Mouse (Mus musculus) limb, embryonic 14.5 days (tissue): Measurements from ENCODE around the gene Klre1. TPM values are rescaled to one million over a fixed set of nuclear protein-coding genes. Genes with fewer than 3 reads are reported as not detected.

Experiments
- ATAC-seq: fragments of 200-750 bp; cut with Nextera tagmentation; 2 replicates; pipeline ENCODE4 v1.8.0; 2017; ENCODE audit warnings: low read depth, moderate number of reproducible peaks, moderate TSS enrichment; ENCODE audit not compliant: low FRiP score
- DNase-seq: peaks from one replicate; pipeline ENCODE4 v3.0.0-alpha.2; 2015; ENCODE audit warnings: low spot score
- H3K27ac ChIP-seq: fragments of 300-500 bp; sonication (generic); replicated peaks from 2 replicates; pipeline ENCODE4 v1.5.1; 2014; ENCODE audit warnings: low read depth, mild to moderate bottlenecking, low read length, moderate library complexity, mixed read lengths
- H3K27me3 ChIP-seq: fragments of 300-500 bp; sonication (generic); 2 replicates; pipeline ENCODE4 v1.6.1; 2014; ENCODE audit warnings: low read length, mixed read lengths; ENCODE audit not compliant: control insufficient read depth, insufficient read depth
- H3K36me3 ChIP-seq: fragments of 300-500 bp; sonication (generic); 2 replicates; pipeline ENCODE4 v1.6.1; 2014; ENCODE audit warnings: mild to moderate bottlenecking, low read length, moderate library complexity, mixed read lengths; ENCODE audit not compliant: control insufficient read depth, insufficient read depth
- H3K4me1 ChIP-seq: fragments of 300-500 bp; sonication (generic); 2 replicates; pipeline ENCODE4 v1.6.1; 2014; ENCODE audit warnings: antibody characterized with exemption, low read length, mixed read lengths; ENCODE audit not compliant: control insufficient read depth, insufficient read depth
- H3K4me2 ChIP-seq: fragments of 300-500 bp; sonication (generic); replicated peaks from 2 replicates; pipeline ENCODE4 v1.6.1; 2014; ENCODE audit warnings: low read depth, mild to moderate bottlenecking, low read length, moderate library complexity; ENCODE audit not compliant: severe bottlenecking
- H3K4me3 ChIP-seq: fragments of 300-500 bp; sonication (generic); replicated peaks from 2 replicates; pipeline ENCODE4 v1.5.1; 2014; ENCODE audit warnings: low read length
- H3K9ac ChIP-seq: fragments of 300-500 bp; sonication (generic); 2 replicates; pipeline ENCODE4 v1.6.1; 2014; ENCODE audit warnings: mild to moderate bottlenecking, low read depth, low read length, moderate library complexity; ENCODE audit not compliant: severe bottlenecking
- H3K9me3 ChIP-seq: fragments of 300-500 bp; sonication (generic); 2 replicates; pipeline ENCODE4 v1.6.1; 2016; ENCODE audit warnings: low read length; ENCODE audit not compliant: control insufficient read depth
- POLR2A ChIP-seq: fragments of 200-500 bp; IDR thresholded peaks from 2 replicates; pipeline ENCODE4 v1.8.0; 2012; ENCODE audit warnings: inconsistent platforms, mild to moderate bottlenecking, moderate library complexity, borderline replicate concordance; ENCODE audit not compliant: insufficient read depth, insufficient read length; ENCODE audit errors: extremely low read depth
- WGBS: fragments of 180-500 bp; shearing (Covaris S2); extraction: QIAGEN DNeasy Blood & Tissue Kit; methylation state at CpG from one replicate; pipeline ENCODE4 v1.1.7; 2014; 5-methylcytosine and 5-hydroxymethylcytosine counted together
- polyA plus RNA-seq, 2 experiments: library from polyadenylated mRNA; depleted of rRNA in 1 of 2; stranded (reverse) in 1 of 2; unstranded in 1 of 2; fragments of >200 nt; fragmentation: Nextera tagmentation in 1 of 2; extraction: Ambion mirVana in 1 of 2; gene quantifications; 2 replicates each; pipeline versions ENCODE4 v1.2.1 to v1.2.3; 2012 to 2014

The Klre1 gene
- polyA plus RNA-seq, 2 experiments, result 0.03 TPM; not detected in 1

DNA sequence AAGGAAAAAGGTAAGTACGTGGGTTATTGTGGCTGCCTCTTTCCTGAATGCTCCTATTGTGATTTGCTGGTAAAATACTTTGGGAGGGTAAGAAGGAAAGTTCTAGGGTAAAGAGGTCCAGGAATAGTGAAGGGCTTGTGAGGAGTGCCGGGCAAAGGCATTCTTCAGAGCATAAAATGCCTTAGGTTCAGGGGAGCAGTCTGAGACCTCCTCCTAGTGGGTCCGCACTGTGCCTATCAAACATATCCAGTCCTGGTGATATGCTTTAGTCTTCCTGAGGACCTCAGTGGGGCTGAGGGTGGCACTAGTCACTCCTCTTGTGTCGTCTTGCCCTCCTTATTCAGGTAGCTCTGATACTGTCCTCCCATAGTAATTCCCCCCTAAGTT lies 18.1 kb upstream of the Klre1 start:
- Histone ChIP-seq H3K9me3 (no peaks in the 10 kb centered on the region), H3K4me2 (no peak overlapping the region), H3K4me3 (no peak overlapping the region), H3K27ac (no peak overlapping the region), H3K36me3 (no peaks in the 10 kb centered on the region), H3K27me3 (no peaks in the 10 kb centered on the region), H3K9ac (no peak overlapping the region), H3K4me1 (no peaks in the 10 kb centered on the region)
- no peak for TF ChIP-seq POLR2A
- DNase-seq (no peak), ATAC-seq (no peak)
- 60% methylated on average over 4 of the region's 4 CpGs for WGBS

DNA sequence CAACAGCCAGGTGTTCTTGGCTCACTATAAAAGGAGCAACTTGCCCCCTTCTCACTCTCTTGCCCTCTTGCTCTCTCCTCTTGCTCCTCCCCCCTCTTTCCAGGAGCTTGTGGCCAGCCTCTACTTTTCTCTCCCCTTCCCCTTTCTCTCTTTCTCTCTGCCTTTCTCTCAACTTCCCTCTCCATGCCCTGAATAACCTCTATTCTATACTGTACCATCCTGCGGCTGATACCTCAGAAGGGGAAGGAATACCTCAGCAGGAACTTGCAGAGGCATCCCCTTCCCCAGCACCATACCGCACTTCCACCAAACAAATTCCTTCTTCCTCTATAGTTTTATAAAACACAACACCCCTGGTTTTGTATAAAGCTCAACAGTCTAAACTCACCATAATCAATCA lies 12.4 kb upstream of the Klre1 start:
- H3K27me3 ChIP-seq, result no peaks in the 10 kb centered on the region
- no peak for TF ChIP-seq POLR2A
- H3K4me3 ChIP-seq, result no peak overlapping the region
- no peak for ATAC-seq
- H3K36me3 ChIP-seq, result no peaks in the 10 kb centered on the region
- no peaks in the 10 kb centered on the region for H3K9me3 ChIP-seq
- no peak overlapping the region for H3K27ac ChIP-seq
- no peak overlapping the region for H3K4me2 ChIP-seq
- H3K9ac ChIP-seq, result no peak overlapping the region
- DNase-seq, result no peak
- 89% methylated on average over 2 of the region's 2 CpGs for WGBS
- no peaks in the 10 kb centered on the region for H3K4me1 ChIP-seq

DNA sequence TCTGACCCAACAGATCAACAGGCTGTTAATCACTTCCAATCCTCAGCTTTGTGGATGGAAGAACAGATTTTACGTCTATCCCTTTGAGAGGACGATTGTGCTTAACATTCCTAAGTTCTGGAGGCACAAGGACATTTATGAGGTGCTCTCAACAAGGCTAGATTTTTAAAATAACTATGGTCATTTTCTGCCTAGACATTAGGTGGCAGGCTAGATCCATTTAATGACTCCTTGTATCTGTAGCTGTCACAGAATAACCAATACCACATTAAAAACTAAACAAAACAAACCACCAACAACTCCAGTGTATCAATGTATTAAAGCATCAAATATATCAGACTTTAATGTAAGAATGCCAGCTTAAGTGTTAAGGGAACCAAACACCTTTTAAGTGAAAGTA lies 2.4 kb upstream of the Klre1 start:
- no peaks in the 10 kb centered on the region for H3K36me3 ChIP-seq
- ATAC-seq (no peak), DNase-seq (no peak)
- no peak overlapping the region for H3K4me2 ChIP-seq
- H3K27me3 ChIP-seq, result no peaks in the 10 kb centered on the region
- TF ChIP-seq POLR2A, result no peak
- no peaks in the 10 kb centered on the region for H3K9me3 ChIP-seq
- no peak overlapping the region for H3K4me3 ChIP-seq
- H3K4me1 ChIP-seq, result no peaks in the 10 kb centered on the region
- no peak overlapping the region for H3K27ac ChIP-seq
- 5% methylated on average over 2 of the region's 2 CpGs for WGBS
- no peak overlapping the region for H3K9ac ChIP-seq

DNA sequence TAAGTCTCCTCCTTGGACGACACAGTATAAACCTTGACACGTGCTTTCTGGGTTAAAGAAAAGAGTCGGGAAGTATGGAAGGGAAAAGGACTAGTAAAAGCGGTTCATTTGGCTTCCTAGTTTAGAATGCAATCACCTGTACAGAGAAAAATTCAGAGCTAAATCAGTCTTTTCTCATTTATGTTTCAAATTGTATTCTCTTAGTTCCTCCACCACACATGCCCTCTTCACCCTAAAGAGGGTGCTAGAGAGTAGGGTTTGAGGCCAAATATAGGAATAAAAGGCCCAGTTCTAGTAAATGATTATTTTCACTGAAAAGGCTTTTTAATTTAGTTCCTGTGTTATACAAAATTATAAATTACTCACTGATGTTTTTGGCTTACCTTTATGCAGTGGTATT lies 3.6 kb downstream of the Klre1 start:
- TF ChIP-seq POLR2A, result no peak
- H3K4me2 ChIP-seq, result no peak overlapping the region
- H3K4me3 ChIP-seq, result no peak overlapping the region
- H3K27me3 ChIP-seq, result no peaks in the 10 kb centered on the region
- H3K36me3 ChIP-seq, result no peaks in the 10 kb centered on the region
- ATAC-seq (no peak), DNase-seq (no peak)
- 58% methylated on average over 4 of the region's 4 CpGs for WGBS
- H3K27ac ChIP-seq, result no peak overlapping the region
- no peaks in the 10 kb centered on the region for H3K4me1 ChIP-seq
- H3K9me3 ChIP-seq, result no peaks in the 10 kb centered on the region
- H3K9ac ChIP-seq, result no peak overlapping the region

DNA sequence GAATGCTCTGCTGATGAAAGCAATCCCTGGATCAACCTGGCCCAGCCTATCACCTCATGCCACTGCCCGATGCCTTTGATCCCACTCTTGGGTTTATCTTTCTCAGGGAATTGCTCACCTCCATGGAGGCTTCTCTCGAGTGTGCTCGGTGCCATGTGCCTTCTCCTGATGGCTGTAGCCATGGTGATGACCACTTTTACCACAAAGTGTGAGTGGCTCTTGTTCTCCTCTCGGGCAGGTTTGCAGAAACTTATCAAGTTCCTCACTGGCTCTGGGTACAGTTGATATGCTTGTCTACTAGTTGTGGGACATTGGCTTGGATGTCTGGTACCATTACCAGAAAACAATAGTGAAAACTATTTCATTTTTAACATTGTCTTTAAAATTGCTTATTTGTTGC lies 4.2 kb downstream of the Klre1 start:
- H3K9me3 ChIP-seq, result no peaks in the 10 kb centered on the region
- DNase-seq, result no peak
- no peak overlapping the region for H3K9ac ChIP-seq
- no peak for TF ChIP-seq POLR2A
- ATAC-seq, result no peak
- no peak overlapping the region for H3K27ac ChIP-seq
- H3K4me2 ChIP-seq, result no peak overlapping the region
- no peak overlapping the region for H3K4me3 ChIP-seq
- H3K36me3 ChIP-seq, result no peaks in the 10 kb centered on the region
- no peaks in the 10 kb centered on the region for H3K4me1 ChIP-seq
- WGBS, result 63% methylated on average over 4 of the region's 4 CpGs
- no peaks in the 10 kb centered on the region for H3K27me3 ChIP-seq

DNA sequence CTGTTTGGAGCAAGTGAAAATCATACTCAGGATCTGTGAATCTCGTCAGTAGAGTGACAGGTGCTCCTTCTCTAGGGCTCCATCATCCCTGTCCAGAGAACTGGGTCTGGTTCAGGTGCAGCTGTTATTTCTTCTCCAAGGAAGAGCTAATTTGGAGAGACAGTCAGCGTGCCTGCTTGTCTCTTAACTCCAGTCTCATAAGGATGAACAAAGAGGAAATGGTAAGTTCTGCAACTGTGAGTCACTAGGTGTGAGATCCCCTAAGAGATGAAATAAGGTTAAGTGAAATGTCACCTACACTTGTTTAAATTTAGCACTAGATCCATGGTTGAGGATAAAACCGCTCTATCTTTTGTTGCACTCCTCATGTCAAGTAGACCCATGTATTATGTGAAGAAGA lies 5.3 kb downstream of the Klre1 start:
- H3K9me3 ChIP-seq, result no peaks in the 10 kb centered on the region
- DNase-seq (no peak), ATAC-seq (no peak)
- H3K4me1 ChIP-seq, result no peaks in the 10 kb centered on the region
- H3K4me3 ChIP-seq, result no peak overlapping the region
- WGBS, result 76% methylated on average over 3 of the region's 3 CpGs
- no peak overlapping the region for H3K27ac ChIP-seq
- no peak for TF ChIP-seq POLR2A
- no peaks in the 10 kb centered on the region for H3K27me3 ChIP-seq
- H3K36me3 ChIP-seq, result no peaks in the 10 kb centered on the region
- H3K4me2 ChIP-seq, result no peak overlapping the region
- H3K9ac ChIP-seq, result no peak overlapping the region
